Mouse (Mus musculus) MEL-GATA-1-ER (cell line): ENCODE results near the gene Cherp.

ENCODE experiments used
- DNase-seq: peaks from one replicate; pipeline ENCODE4 v3.0.0-alpha.2; 2012; ENCODE audit warnings: low read depth; ENCODE audit errors: extremely low read depth

Cherp gene

DNA sequence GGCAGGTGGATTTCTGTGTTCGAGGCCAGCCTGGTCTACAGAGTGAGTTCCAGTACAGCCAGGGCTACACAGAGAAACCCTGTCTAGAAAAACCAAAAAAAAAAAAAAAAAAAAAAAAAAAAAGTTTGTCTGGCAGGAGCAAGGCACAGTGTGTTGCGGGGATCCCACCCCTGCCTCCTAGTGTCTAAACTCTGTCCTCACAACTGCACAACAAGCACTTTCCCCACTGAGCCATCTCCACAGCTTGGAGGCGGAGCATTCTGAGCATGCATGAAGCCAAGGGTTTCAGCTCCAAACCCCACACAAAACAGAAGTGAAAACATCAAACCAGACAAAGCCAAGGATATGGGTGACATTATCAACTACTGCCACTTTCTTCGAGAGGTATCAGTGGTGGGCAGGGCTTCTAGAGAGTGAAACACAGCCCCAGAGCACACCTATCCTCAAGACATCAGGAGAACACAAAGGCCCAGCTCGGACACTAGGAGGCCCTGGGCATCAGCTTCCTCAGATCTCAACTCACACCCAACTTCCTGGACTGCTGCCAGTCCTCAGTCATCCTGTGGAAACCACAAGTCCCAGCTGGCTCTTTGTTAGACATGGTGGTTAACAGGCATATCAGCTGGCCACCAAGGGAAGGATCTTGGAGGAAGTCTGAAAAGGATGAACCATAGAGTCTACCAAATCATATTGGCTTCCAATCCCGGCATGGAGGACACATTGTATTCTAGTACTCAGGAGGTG is 10.6 kb upstream of the Cherp start:
- no peak for DNase-seq

DNA sequence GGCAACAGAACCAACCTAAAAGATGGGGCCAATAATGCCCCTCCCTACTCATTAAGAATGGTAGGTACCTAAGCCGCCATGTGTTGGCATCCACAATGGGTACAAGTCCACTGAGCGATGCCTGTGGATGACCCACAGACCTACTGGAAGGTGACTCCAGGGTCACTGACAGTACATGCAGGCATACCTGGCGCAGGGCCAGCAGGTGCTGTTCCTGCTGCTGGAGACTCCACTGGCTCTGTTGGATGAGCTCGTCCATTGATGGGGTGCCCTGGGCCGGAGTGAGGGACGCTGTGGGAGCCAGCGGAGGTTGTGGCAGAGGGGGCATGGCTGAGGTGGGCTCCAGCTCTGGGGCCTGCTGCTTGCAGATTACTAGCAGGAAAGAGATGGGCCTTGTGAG is 4.3 kb downstream of the Cherp start:
- no peak for DNase-seq

DNA sequence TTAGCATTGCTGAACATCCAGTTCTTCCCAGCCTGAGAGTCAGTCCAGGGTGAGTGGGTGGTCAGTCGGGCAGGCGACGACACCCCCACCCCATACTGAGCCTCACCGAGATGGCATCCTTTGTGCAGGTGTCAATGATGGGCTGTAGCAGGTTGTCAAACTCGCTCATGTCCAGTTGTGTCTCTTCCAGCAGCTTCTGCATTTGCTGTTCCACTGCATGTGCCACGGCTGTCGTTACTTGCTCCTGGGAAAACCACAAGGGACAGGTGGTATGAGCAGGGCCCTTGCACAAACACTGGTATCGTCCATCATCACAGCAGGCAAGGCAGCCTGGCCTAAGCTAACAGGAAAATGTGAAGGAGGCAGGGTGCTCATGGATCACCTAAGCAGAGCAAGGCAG is 5.0 kb downstream of the Cherp start:
- DNase-seq = no peak

DNA sequence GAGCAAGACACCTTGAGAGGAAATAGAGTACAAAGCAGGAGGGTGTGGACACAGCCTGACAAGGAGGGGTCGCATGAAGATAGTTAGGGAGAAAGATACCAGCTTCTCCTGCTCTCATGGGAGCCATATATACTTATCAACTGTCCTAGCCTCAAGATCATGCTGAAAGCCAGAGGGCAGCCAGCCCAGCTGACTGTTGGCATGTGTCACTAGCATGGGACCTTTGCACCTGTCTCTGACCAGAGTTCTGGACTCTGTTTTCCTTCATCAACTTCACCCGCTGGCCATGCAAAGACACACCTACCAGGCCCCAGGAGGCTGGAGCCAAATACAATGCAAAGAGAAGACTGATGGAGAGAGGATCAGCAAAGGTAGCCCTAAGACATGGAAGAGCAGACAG is 5.8 kb downstream of the Cherp start:
- DNase-seq = no peak

DNA sequence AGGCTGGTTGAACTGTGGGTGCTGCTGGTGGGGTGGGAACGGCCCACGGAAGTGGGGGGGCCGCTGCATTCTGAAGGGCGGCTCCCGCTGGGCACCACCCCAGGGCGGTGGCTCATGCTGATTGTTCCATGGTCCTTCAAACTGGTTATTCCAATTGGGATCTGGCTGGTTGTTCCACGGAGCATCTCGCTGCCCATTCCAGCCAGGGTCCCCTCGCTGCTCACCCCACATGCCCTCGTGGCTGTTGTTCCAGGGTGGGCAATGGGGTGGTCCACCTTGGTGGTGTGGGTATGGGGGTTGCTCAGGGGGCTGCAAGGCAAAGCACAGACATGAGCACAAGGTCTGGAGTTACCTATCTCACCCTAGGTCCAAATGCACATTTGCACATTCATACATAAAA is 10.8 kb downstream of the Cherp start:
- DNase-seq = no peak

GRCm38 (mm10) chr8:72459881-72460533 is 15.0 kb downstream of the Cherp start:
- DNase-seq = no peak

DNA sequence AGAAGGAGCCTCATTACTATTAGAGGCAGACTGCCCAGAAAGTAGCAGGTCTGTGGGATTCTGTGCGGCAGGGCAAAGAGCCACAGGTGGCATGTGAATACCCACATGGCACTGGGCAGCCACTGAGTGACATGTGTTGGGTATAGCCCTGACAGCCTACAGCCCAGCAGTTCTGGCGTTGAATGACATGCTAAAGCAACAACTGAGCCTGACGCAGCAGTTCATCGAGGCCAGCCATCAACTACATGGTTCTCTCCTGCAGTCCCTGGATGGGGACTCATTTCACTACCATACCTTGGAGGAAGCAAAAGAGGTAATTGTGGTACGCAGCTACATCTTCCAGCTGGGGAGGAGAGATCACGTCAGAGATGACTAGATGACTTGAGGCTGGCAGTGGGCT is 16.6 kb downstream of the Cherp start:
- no peak for DNase-seq

DNA sequence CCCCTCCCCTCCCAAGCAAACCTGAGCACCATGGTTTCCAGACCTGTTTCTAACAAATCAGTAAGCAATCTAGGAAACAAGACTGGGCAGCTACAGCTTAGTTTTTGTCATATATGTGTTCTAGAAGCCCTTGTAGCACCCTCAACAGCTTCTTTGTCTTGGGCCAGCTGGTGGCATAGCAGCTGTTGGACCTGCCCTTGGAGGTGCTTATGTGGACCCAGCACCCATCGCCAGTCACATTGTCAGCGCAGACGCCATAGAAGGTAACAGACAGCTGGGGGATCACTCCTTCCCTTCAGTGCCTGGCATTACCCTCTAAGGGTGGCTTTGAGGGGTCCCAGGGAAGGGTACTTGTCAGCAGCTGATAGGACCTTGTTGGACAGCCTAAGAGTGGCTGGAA is 17.2 kb downstream of the Cherp start:
- DNase-seq = no peak

- no peak for DNase-seq
Measured at GRCm38 (mm10) chr8:72455317-72455716, 19.7 kb downstream of the Cherp start.

DNA sequence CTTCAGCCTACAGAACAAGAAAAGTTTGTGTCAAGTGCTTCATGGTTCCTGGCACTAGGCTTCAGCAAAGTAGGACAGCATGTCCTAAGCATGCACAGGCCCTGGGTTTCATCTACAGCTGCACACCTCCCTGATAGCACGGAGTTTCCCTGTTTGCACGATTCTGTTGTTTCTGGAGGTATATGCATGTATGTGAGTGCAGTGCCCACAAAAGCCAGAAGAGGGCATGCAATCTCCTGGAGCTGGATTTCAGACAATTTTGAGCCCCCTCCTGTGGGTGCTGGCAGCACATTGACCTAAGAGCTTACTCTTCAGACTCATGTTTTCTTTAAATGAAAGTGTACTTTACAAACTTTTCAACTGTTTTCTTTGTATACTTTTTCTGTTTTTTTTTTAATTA is 21.1 kb downstream of the Cherp start:
- no peak for DNase-seq

DNA sequence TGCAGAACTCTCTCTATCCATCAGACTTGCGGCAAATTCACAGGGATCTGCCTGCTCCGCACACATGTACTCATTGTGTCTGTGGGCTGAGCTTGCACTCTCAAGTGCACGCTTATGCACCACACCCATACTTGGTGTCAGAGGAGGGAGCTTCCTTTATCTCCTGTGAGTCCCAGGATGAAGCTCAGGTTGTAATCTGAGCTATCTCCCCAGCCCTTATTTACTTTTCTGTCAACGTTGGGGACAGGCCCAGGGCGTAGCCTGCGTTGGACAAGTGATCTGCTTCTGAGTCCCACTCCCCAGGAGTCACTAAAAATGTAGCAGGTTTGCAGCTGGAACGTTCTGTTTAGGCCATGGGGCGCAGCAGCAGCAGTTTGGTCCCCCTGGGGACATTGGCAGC is 23.5 kb downstream of the Cherp start:
- no peak for DNase-seq

DNA sequence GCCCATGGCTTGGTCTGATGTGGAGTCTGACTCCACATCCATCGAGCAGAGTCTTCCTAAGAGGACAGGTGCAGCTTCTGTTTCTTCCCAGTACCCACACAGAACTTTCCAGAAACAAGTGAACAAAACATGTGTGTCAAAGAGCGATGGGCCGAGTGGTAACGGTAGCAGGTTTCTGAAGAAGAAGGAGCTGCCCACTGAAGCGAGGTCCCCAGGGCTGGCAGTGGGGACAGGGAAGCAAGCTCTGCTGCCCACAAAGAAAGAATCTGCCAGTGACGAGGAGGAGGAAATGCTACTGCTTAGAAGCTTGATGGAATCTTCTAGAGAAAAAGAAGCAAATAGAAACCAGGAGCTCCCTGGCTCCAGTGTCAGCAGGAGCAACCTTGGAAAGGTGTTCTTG is 30.0 kb downstream of the Cherp start:
- no peak for DNase-seq

DNA sequence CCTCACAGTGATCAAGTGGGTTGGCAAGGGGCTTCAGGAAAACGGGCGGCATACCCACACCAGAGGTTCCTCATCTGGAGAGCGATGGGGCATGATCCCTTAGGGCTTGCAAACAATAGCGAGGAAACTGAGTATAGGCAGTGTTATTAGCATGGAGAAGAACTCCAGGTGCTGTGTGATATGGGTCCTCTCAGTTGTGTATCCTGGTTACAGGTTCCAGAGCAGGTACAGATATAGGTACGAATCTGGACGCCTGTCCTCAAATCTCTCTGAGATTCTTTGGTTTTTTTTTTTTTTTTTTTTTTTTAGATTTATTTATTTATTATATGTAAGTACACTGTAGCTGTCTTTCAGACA is 31.1 kb downstream of the Cherp start:
- no peak for DNase-seq

DNA sequence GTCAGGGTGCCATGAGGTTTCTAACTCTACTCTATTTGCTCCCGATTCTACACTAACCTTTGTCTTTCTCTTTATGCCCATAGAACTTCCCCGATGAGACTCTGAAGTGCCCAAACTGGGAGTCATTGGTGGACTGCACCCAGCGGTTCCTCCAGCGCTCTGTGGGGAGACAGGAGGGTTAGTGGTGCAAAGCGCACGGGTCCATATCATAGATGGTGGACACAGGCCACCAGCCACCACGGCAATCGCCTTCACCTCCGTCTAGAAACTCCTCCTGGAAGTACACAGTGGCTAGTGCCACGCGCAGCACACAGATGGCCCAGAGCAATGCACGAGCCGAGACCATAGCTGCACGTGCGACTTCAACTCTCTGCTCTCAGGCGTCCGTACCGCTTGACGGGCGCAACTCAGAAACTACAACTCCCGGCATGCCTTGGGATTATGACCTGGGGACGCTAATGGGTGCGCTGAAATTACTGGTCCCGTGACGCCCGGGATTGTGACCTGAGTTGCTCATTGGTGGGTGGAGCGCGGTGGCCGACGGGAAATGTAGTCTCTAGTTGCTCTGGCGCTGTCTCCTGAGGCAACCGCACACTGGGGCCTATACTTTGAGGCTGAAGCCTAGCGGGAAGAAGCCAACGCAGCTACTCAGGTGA is 31.6 kb downstream of the Cherp start, which contains the start of the genes Calr3 and 1700030K09Rik:
Gene Calr3, minus strand, starts transcription at position 533 of the 656 bp plus-strand sequence.
Gene 1700030K09Rik, plus strand, starts transcription at position 543 of the 656 bp plus-strand sequence.
- peak; percentile 96 for DNase-seq

GRCm38 (mm10) chr8:72438248-72439015 is 36.6 kb downstream of the Cherp start:
- DNase-seq = no peak

GRCm38 (mm10) chr8:72434952-72435351 is 40.1 kb downstream of the Cherp start:
- no peak for DNase-seq

GRCm38 (mm10) chr8:72429676-72430075 is 45.4 kb downstream of the Cherp start:
- no peak for DNase-seq

DNA sequence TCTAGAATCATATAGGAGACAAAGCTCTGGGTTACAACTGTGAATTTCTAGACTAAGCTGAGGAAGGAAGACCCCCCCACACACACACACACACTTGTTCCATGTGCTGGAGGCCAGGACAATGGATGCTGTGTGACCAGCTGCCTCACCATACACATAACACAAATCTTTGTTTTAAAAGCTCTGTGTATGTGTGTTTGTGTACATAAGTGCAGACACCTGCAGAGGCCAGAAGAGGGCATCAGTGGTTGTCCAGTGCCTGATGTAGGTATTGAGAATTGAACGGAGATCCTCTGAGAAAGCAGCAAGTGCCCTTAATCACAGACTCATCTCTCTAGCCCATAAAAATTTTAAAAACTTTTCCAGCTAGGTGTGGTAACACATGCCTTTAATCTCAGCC is 52.1 kb downstream of the Cherp start:
- DNase-seq = no peak

GRCm38 (mm10) chr8:72421362-72422335 is 53.4 kb downstream of the Cherp start, which contains the start of gene Eps15l1:
Gene Eps15l1, minus strand, starts transcription at chr8:72421460.
- DNase-seq = peak; percentile 95

DNA sequence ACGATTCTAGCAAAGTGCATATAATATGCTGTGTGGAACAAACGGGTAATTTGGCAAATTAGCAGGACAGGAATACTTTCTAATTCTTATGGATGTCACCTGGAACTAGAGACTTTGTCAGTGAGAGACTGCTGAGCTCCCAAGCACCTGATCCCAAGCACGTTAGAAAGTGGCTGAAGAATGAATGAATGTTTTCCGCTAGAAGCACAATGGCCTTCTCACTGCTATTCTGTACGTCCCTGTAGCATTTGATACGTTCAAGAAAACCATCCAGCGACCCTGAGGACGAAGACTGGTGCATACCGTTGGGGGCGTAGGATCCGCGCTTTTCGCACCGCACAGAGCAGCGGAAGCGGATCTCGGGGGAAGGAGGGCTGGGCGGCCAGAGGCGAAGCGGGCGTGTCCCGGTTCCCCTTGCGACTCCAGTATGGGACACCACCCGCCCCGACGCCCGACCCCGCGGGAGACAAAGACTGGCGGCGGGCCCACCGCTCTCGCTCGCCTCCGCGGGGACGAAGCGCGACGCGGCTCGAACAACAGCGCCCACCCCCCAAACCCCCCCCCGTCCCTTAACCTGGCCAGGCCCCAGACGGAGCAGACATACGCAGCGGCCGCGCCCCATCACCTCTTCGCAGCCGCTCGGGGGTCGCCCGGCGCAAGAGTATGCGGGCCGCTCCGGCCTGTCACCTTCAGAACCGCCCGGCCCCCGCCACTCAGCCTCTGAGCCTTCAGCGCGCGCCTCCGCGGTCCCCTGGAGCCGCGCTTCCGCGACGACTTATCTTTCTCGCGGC is 54.3 kb downstream of the Cherp start:
- no peak for DNase-seq
